Mouse (Mus musculus): ENCODE measurements around the gene Degs1. TPM values are rescaled to one million over a fixed set of nuclear protein-coding genes. Genes with fewer than 3 reads are reported as not detected.

Degs1 gene
- polyA plus RNA-seq, 2 experiments = 29.4 to 72.8 TPM

DNA sequence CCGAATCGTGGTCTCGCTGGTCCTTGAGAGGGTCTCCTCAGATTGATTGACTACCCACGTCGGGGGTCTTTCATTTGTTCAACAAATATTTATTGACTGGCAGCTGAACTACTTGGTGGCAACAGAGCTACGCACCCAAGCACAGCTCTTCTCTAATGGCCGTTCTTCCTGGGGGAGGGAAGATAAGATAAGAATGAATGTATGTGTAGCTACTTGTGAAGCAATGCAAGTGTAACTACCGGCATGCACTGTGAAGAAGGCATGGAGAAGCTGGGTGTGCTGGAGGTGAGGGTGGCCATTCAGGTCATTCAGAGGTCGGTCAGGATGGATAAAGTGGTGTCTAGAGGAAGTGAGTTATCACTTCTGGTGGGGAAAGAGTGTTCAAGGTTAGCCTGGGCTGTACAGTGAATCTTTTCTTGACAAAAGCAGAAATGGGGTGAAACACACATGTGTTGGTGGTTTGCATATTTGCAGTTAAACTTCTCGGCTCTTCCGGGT, 16.5 kb downstream of the Degs1 start:
- no peak overlapping the region for H3K9ac ChIP-seq (replicated peaks)
- H3K4me1 ChIP-seq (replicated peaks; ENCODE audit: control insufficient read depth in 2 of 2, insufficient read depth in 2 of 2, low read length in 1 of 2) = peaks cover 0 to 8% of the 10 kb centered on the region in 2 experiments; a peak in 1 of 4 replicates
- no peak overlapping the region for H3K27ac ChIP-seq
- no peaks in the 10 kb centered on the region for H3K27me3 ChIP-seq (ENCODE audit: control insufficient read depth, insufficient read depth, low read length)
- no peaks in the 10 kb centered on the region for H3K9me3 ChIP-seq (ENCODE audit: control insufficient read depth, low read length)
- no peak overlapping the region for H3K4me2 ChIP-seq (ENCODE audit: low read depth)
- WGBS (ENCODE audit: insufficient replicate concordance) = 72% methylated on average over 11 of the region's 11 CpGs
- H3K4me3 ChIP-seq (ENCODE audit: insufficient read depth in 1 of 2, low read depth in 2 of 2, low read length in 2 of 2) = no peak overlapping the region
- H3K36me3 ChIP-seq (replicated peaks; ENCODE audit: control insufficient read depth, insufficient read depth, low read depth) = no peaks in the 10 kb centered on the region
- DNase-seq (ENCODE audit: low read depth in 3 of 3, low spot score in 3 of 3) (no peak), ATAC-seq (ENCODE audit: insufficient read depth) (no peak)
- TF ChIP-seq EP300 (IDR thresholded peaks at IDR 0.05; ENCODE audit: low read depth) (no peak), CTCF (IDR thresholded peaks at IDR 0.05; ENCODE audit: low read depth) (no peak)

- Histone ChIP-seq H3K27me3 (ENCODE audit: control insufficient read depth, insufficient read depth, low read length) (no peaks in the 10 kb centered on the region), H3K4me1 (replicated peaks; ENCODE audit: control insufficient read depth in 2 of 2, insufficient read depth in 2 of 2, low read length in 1 of 2) (0 out of 4 replicates have a peak, but pooled peaks cover 0 to 2% of the 10 kb centered on the region in 2 experiments), H3K36me3 (replicated peaks; ENCODE audit: control insufficient read depth, insufficient read depth, low read depth) (no peaks in the 10 kb centered on the region), H3K4me3 (ENCODE audit: insufficient read depth in 1 of 2, low read depth in 2 of 2, low read length in 2 of 2) (no peak overlapping the region), H3K27ac (no peak overlapping the region), H3K9me3 (ENCODE audit: control insufficient read depth, low read length) (no peaks in the 10 kb centered on the region), H3K4me2 (ENCODE audit: low read depth) (no peak overlapping the region), H3K9ac (replicated peaks) (no peak overlapping the region)
- ATAC-seq (ENCODE audit: insufficient read depth) = no peak
- peak in 2 of 3 experiments; percentile 20 to 30 for DNase-seq (ENCODE audit: low read depth in 3 of 3, low spot score in 3 of 3)
- 66% methylated on average over 11 of the region's 11 CpGs for WGBS (ENCODE audit: insufficient replicate concordance)
- TF ChIP-seq CTCF (IDR thresholded peaks at IDR 0.05; ENCODE audit: low read depth) (no peak), EP300 (IDR thresholded peaks at IDR 0.05; ENCODE audit: low read depth) (no peak)
Observed at GRCm38 (mm10) chr1:182256041-182256680, 26.4 kb downstream of the Degs1 start.

GRCm38 (mm10) chr1:182255031-182255430, 27.6 kb downstream of the Degs1 start:
- WGBS (ENCODE audit: insufficient replicate concordance) = 21% methylated on average over 11 of the region's 11 CpGs

DNA sequence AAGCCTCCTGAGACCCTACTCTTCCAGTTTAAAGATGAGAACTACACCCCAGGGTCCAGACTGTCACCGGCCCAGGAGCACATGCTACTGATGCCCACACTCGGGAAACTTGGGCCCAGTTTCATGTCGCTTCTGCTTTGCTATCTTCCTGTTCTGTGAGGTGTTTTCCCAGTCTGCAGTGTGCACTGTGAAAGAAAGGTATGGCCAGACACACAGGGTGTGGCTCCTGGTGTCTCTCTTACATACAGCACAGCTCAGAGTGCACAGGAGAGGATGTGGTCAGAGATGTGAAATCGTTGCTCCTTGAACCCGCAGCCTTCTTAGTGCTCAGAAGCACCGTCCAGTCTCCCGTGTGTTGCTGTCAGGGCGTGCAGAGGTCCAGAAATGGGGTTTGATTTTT, 28.0 kb downstream of the Degs1 start:
- no peak overlapping the region for H3K4me3 ChIP-seq (ENCODE audit: insufficient read depth in 1 of 2, low read depth in 2 of 2, low read length in 2 of 2)
- H3K9ac ChIP-seq (replicated peaks) = no peak overlapping the region
- H3K27ac ChIP-seq = no peak overlapping the region
- DNase-seq (ENCODE audit: low read depth in 3 of 3, low spot score in 3 of 3) (no peak), ATAC-seq (ENCODE audit: insufficient read depth) (no peak)
- H3K36me3 ChIP-seq (replicated peaks; ENCODE audit: control insufficient read depth, insufficient read depth, low read depth) = no peaks in the 10 kb centered on the region
- WGBS (ENCODE audit: insufficient replicate concordance) = 43% methylated on average over 8 of the region's 8 CpGs
- H3K4me1 ChIP-seq (replicated peaks; ENCODE audit: control insufficient read depth in 2 of 2, insufficient read depth in 2 of 2, low read length in 1 of 2) = 0 out of 4 replicates have a peak, but pooled peaks cover 0 to 2% of the 10 kb centered on the region in 2 experiments
- TF ChIP-seq CTCF (IDR thresholded peaks at IDR 0.05; ENCODE audit: low read depth) (no peak), EP300 (IDR thresholded peaks at IDR 0.05; ENCODE audit: low read depth) (no peak)
- no peak overlapping the region for H3K4me2 ChIP-seq (ENCODE audit: low read depth)
- H3K27me3 ChIP-seq (ENCODE audit: control insufficient read depth, insufficient read depth, low read length) = no peaks in the 10 kb centered on the region
- H3K9me3 ChIP-seq (ENCODE audit: control insufficient read depth, low read length) = no peaks in the 10 kb centered on the region

More at GRCm38 (mm10) chr1:182255031-182255430, 27.6 kb downstream of the Degs1 start:
- H3K27ac ChIP-seq = no peak overlapping the region
- no peak overlapping the region for H3K9ac ChIP-seq (replicated peaks)
- no peak overlapping the region for H3K4me2 ChIP-seq (ENCODE audit: low read depth)
- no peaks in the 10 kb centered on the region for H3K9me3 ChIP-seq (ENCODE audit: control insufficient read depth, low read length)
- no peak overlapping the region for H3K4me3 ChIP-seq (ENCODE audit: insufficient read depth in 1 of 2, low read depth in 2 of 2, low read length in 2 of 2)
- no peaks in the 10 kb centered on the region for H3K27me3 ChIP-seq (ENCODE audit: control insufficient read depth, insufficient read depth, low read length)
- H3K4me1 ChIP-seq (replicated peaks; ENCODE audit: control insufficient read depth in 2 of 2, insufficient read depth in 2 of 2, low read length in 1 of 2) = 0 out of 4 replicates have a peak, but pooled peaks cover 0 to 2% of the 10 kb centered on the region in 2 experiments
- DNase-seq (ENCODE audit: low read depth in 3 of 3, low spot score in 3 of 3) = no peak
- TF ChIP-seq CTCF (IDR thresholded peaks at IDR 0.05; ENCODE audit: low read depth) (no peak), EP300 (IDR thresholded peaks at IDR 0.05; ENCODE audit: low read depth) (no peak)
- H3K36me3 ChIP-seq (replicated peaks; ENCODE audit: control insufficient read depth, insufficient read depth, low read depth) = no peaks in the 10 kb centered on the region
- ATAC-seq (ENCODE audit: insufficient read depth) = no peak

DNA sequence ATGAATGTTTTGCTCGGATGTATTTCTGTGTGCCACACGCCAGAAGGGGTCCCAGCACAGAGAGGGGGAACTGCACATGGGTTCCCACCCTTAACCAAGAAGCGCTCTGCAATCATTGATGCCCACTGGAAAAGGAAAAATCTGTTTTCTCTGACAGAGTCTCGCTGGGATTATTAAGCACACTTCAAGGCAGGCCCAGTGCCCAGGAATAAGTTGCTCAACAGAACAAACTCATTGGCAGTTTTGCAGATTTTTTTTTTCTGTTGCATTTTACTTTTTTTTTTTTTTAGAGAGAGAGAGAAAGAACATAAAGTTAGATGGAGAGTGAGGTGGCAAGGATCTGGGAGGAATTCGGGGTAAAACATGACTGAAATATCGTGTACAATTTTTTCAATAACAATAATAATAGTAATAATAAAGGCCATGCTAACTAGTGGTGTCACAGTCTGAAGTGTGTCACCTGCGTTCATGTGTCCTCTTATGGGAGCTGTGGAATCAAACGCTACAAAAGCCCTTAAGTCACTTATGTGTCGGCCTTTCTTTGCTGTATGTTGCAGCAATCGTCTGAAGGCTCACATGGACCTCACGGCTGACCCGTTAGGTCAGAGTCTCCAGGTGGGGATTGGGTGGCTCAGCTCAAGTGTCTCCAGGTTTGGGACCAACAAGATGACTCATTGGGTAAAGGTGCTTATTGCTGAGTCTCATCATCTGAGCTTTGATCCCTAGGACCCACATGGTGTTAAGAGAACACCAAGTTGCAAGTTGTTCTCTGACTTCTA, 28.7 kb downstream of the Degs1 start:
- DNase-seq (ENCODE audit: low read depth in 3 of 3, low spot score in 3 of 3) (no peak), ATAC-seq (ENCODE audit: insufficient read depth) (no peak)
- Histone ChIP-seq H3K36me3 (replicated peaks; ENCODE audit: control insufficient read depth, insufficient read depth, low read depth) (no peaks in the 10 kb centered on the region), H3K4me2 (ENCODE audit: low read depth) (no peak overlapping the region), H3K4me1 (replicated peaks; ENCODE audit: control insufficient read depth in 2 of 2, insufficient read depth in 2 of 2, low read length in 1 of 2) (0 out of 4 replicates have a peak, but pooled peaks cover 0 to 2% of the 10 kb centered on the region in 2 experiments), H3K9me3 (ENCODE audit: control insufficient read depth, low read length) (no peaks in the 10 kb centered on the region), H3K27ac (no peak overlapping the region), H3K4me3 (ENCODE audit: insufficient read depth in 1 of 2, low read depth in 2 of 2, low read length in 2 of 2) (no peak overlapping the region), H3K9ac (replicated peaks) (no peak overlapping the region), H3K27me3 (ENCODE audit: control insufficient read depth, insufficient read depth, low read length) (no peaks in the 10 kb centered on the region)
- TF ChIP-seq EP300 (IDR thresholded peaks at IDR 0.05; ENCODE audit: low read depth) (no peak), CTCF (IDR thresholded peaks at IDR 0.05; ENCODE audit: low read depth) (no peak)
- 69% methylated on average over 12 of the region's 12 CpGs for WGBS (ENCODE audit: insufficient replicate concordance)
